Mouse (Mus musculus) lung, adult 2 months (tissue): ENCODE measurements at regions not wholly inside any gene's neighbourhood (a gene's known extent, or its start where the extent isn't known, plus 50 kb on each side); places are given as distances from the start of the nearest gene placed in this dataset.

ENCODE experiments used
- CTCF ChIP-seq: fragments of 200-500 bp; IDR thresholded peaks from 2 replicates; pipeline ENCODE4 v1.5.1; 2011; ENCODE audit warnings: mild to moderate bottlenecking, low read length, control low read depth; ENCODE audit not compliant: insufficient read depth
- POLR2A ChIP-seq: fragments of 200-500 bp; IDR thresholded peaks from 2 replicates; pipeline ENCODE4 v1.6.1; 2011; ENCODE audit warnings: low read depth, mild to moderate bottlenecking, control low read depth, low read length, borderline replicate concordance; ENCODE audit errors: extremely low read depth

DNA sequence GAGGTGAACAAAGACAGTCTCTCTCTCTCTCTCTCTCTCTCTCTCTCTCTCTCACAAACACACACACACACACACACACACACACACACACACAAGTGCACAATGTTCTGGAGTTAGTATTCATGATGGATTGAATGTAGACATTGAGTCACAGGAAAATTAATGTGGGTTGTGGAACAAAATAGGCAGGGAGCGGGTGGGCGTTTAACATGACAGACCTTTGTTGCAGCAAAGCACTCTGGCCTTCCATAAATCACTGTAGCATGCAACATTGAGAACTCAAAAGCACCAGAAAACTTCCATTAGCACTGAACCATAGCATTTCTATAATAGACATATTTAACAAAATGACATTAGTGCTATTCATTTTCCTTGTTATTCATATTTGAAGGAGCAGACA is 246.8 kb upstream of the Megf9 start:
- no peak for TF ChIP-seq POLR2A
- no peak for TF ChIP-seq CTCF
